Mouse (Mus musculus): Measurements from ENCODE around the gene Grn. TPM values are rescaled to one million over a fixed set of nuclear protein-coding genes. Genes with fewer than 3 reads are reported as not detected.

Gene Grn
- polyA plus RNA-seq, 1 experiment from 2014 or later: 156 TPM

GRCm38 (mm10) chr11:102478671-102479070, 48.6 kb downstream of the Grn start:
- WGBS: 88% methylated on average over 3 of the region's 3 CpGs
- H3K36me3 ChIP-seq: peaks cover 37% of the 10 kb centered on the region
- no peak for ATAC-seq

GRCm38 (mm10) chr11:102479581-102479980, 49.5 kb downstream of the Grn start:
- 95% methylated on average over 23 of the region's 23 CpGs for WGBS
- H3K36me3 ChIP-seq: peaks cover 39% of the 10 kb centered on the region

More at GRCm38 (mm10) chr11:102478671-102479070, 48.6 kb downstream of the Grn start:
- no peak overlapping the region for H3K4me3 ChIP-seq (replicated peaks)
- H3K27me3 ChIP-seq (replicated peaks): no peaks in the 10 kb centered on the region
- no peaks in the 10 kb centered on the region for H3K9me3 ChIP-seq
- no peak overlapping the region for H3K27ac ChIP-seq
- no peak overlapping the region for H3K9ac ChIP-seq
- no peak overlapping the region for H3K4me2 ChIP-seq (replicated peaks)
- no peaks in the 10 kb centered on the region for H3K4me1 ChIP-seq (replicated peaks)

GRCm38 (mm10) chr11:102480111-102480510, 50.0 kb downstream of the Grn start:
- 95% methylated on average over 15 of the region's 15 CpGs for WGBS
- ATAC-seq: no peak
- peaks cover 40% of the 10 kb centered on the region for H3K36me3 ChIP-seq

More at GRCm38 (mm10) chr11:102479581-102479980, 49.5 kb downstream of the Grn start:
- Histone ChIP-seq H3K4me3 (replicated peaks) (no peak overlapping the region), H3K9ac (no peak overlapping the region), H3K27ac (no peak overlapping the region), H3K4me2 (replicated peaks) (no peak overlapping the region), H3K9me3 (no peaks in the 10 kb centered on the region), H3K27me3 (replicated peaks) (no peaks in the 10 kb centered on the region), H3K4me1 (replicated peaks) (no peaks in the 10 kb centered on the region)
- no peak for ATAC-seq

GRCm38 (mm10) chr11:102480897-102481296, 50.8 kb downstream of the Grn start:
- Histone ChIP-seq H3K36me3 (peaks cover 40% of the 10 kb centered on the region), H3K9ac (no peak overlapping the region), H3K27me3 (replicated peaks) (no peaks in the 10 kb centered on the region), H3K27ac (no peak overlapping the region), H3K4me1 (replicated peaks) (no peaks in the 10 kb centered on the region), H3K9me3 (no peaks in the 10 kb centered on the region), H3K4me2 (replicated peaks) (no peak overlapping the region), H3K4me3 (replicated peaks) (no peak overlapping the region)
- ATAC-seq: no peak
- 93% methylated on average over 4 of the region's 4 CpGs for WGBS

More at GRCm38 (mm10) chr11:102480111-102480510, 50.0 kb downstream of the Grn start:
- no peak overlapping the region for H3K27ac ChIP-seq
- no peaks in the 10 kb centered on the region for H3K4me1 ChIP-seq (replicated peaks)
- H3K27me3 ChIP-seq (replicated peaks): no peaks in the 10 kb centered on the region
- H3K4me3 ChIP-seq (replicated peaks): no peak overlapping the region
- no peaks in the 10 kb centered on the region for H3K9me3 ChIP-seq
- no peak overlapping the region for H3K4me2 ChIP-seq (replicated peaks)
- no peak overlapping the region for H3K9ac ChIP-seq

GRCm38 (mm10) chr11:102481779-102482178, 51.7 kb downstream of the Grn start:
- H3K36me3 ChIP-seq: peaks cover 40% of the 10 kb centered on the region
- ATAC-seq: no peak
- no peak overlapping the region for H3K9ac ChIP-seq
- no peak overlapping the region for H3K4me2 ChIP-seq (replicated peaks)
- no peaks in the 10 kb centered on the region for H3K9me3 ChIP-seq
- no peak overlapping the region for H3K27ac ChIP-seq
- WGBS: 93% methylated on average over 10 of the region's 10 CpGs
- no peak overlapping the region for H3K4me3 ChIP-seq (replicated peaks)
- no peaks in the 10 kb centered on the region for H3K27me3 ChIP-seq (replicated peaks)
- H3K4me1 ChIP-seq (replicated peaks): no peaks in the 10 kb centered on the region

Other genes starting within 250 kb of the Grn start
- 118 and 140 TPM in 2 replicates for gene Lsm12, start 245.0 kb upstream of the Grn start, polyA plus RNA-seq (2015; fragmentation: Nextera tagmentation; extraction: Ambion mirVana)
- gene G6pc3, start 240.7 kb upstream of the Grn start, polyA plus RNA-seq (2015; fragmentation: Nextera tagmentation; extraction: Ambion mirVana): 31.1 and 33.9 TPM in 2 replicates
- gene Hdac5, start 200.1 kb upstream of the Grn start, polyA plus RNA-seq (2015; fragmentation: Nextera tagmentation; extraction: Ambion mirVana): 54.3 and 62.8 TPM in 2 replicates
- 13.1 and 13.5 TPM in 2 replicates for gene BC030867, start 181.4 kb upstream of the Grn start, polyA plus RNA-seq (2015; fragmentation: Nextera tagmentation; extraction: Ambion mirVana)
- 0.08 TPM in 1 of 2 replicates, not detected in the other for gene Asb16, start 161.6 kb upstream of the Grn start, polyA plus RNA-seq (2015; fragmentation: Nextera tagmentation; extraction: Ambion mirVana)
- 44.3 and 48.5 TPM in 2 replicates for gene Tmub2, start 145.4 kb upstream of the Grn start, polyA plus RNA-seq (2015; fragmentation: Nextera tagmentation; extraction: Ambion mirVana)
- gene Atxn7l3, start 133.7 kb upstream of the Grn start, polyA plus RNA-seq (2015; fragmentation: Nextera tagmentation; extraction: Ambion mirVana): 11.8 and 13.6 TPM in 2 replicates
- gene Ubtf, start 110.6 kb upstream of the Grn start, polyA plus RNA-seq (2015; fragmentation: Nextera tagmentation; extraction: Ambion mirVana): 77.8 and 80.2 TPM in 2 replicates
- 15.2 and 18.0 TPM in 2 replicates for gene Slc4a1, start 64.1 kb upstream of the Grn start, polyA plus RNA-seq (2015; fragmentation: Nextera tagmentation; extraction: Ambion mirVana)
- gene Rundc3a, start 36.9 kb upstream of the Grn start, polyA plus RNA-seq (2015; fragmentation: Nextera tagmentation; extraction: Ambion mirVana): 8.7 and 10.8 TPM in 2 replicates
- 305 and 329 TPM in 2 replicates for gene Slc25a39, start 22.4 kb upstream of the Grn start, polyA plus RNA-seq (2015; fragmentation: Nextera tagmentation; extraction: Ambion mirVana)
- 3.2 and 3.5 TPM in 2 replicates for gene Fam171a2, start 17.4 kb downstream of the Grn start, polyA plus RNA-seq (2015; fragmentation: Nextera tagmentation; extraction: Ambion mirVana)
- gene Itga2b, start 39.8 kb downstream of the Grn start, polyA plus RNA-seq (2015; fragmentation: Nextera tagmentation; extraction: Ambion mirVana): 3.3 and 5.1 TPM in 2 replicates
- 41.7 and 43.1 TPM in 2 replicates for gene Gpatch8, start 126.1 kb downstream of the Grn start, polyA plus RNA-seq (2015; fragmentation: Nextera tagmentation; extraction: Ambion mirVana)
- gene Gm11627, start 149.1 kb downstream of the Grn start, polyA plus RNA-seq (2015; fragmentation: Nextera tagmentation; extraction: Ambion mirVana): 12.0 and 14.5 TPM in 2 replicates
- gene Fzd2, start 174.1 kb downstream of the Grn start, polyA plus RNA-seq (2015; fragmentation: Nextera tagmentation; extraction: Ambion mirVana): 15.6 and 15.9 TPM in 2 replicates
- 0.30 and 0.44 TPM in 2 replicates for gene Meioc, start 233.4 kb downstream of the Grn start, polyA plus RNA-seq (2015; fragmentation: Nextera tagmentation; extraction: Ambion mirVana)